Comparison of ENCODE assay signal across 9 mouse cellular contexts in genomic region chr6:17142577-17143359, GRCm38 (mm10).
A peak's percentile ranks its signal among the peaks of the same experiment; 100 is the strongest.
DNase-seq lines count a peak whose midpoint lies in the region; ATAC-seq lines count a peak whose summit lies in the region.
"Had no signal": no experiment of that assay in that cellular context is flagged by ENCODE, and none has a peak within 500 bp of the region (broad histone marks: within the 10 kb centered on the region; RNA-seq: fewer than 3 reads in every experiment).

No protein-coding gene starts in this region.

- DNase-seq in adrenal gland, adult 2 months, result peak; percentile 61
- no peak for DNase-seq in adrenal gland, postnatal 25 days
- peak; percentile 82 for DNase-seq in 3134 (ENCODE audit: extremely low read depth, insufficient read length, low spot score)
- DNase-seq in embryo, embryonic 9.5 days (ENCODE audit: extremely low spot score), result peak; percentile 6
- DNase-seq in left cerebral cortex, postnatal 25 days (ENCODE audit: low spot score in 2 of 2), result peak; percentile 32 to 80
- DNase-seq in gastrocnemius, postnatal 14 days, result no peak
- DNase-seq in gastrocnemius, postnatal 25 days, result no peak

- intact Hi-C loops in left cerebral cortex, postnatal 25 days (cut with DNase I), result no loop called here
- intact Hi-C loops in gastrocnemius, postnatal 14 days (cut with DNase I; ENCODE audit: low total_unique reads), result no loop called here

- ATAC-seq in megakaryocyte-erythroid progenitor cell, adult 5-6 weeks (replicated peaks; ENCODE audit: low FRiP score, low TSS enrichment, poor library complexity, severe bottlenecking), result no peak
- ATAC-seq: intestine, embryonic 16.5 days had no signal

Comparison
In these comparisons a context has a peak if more than half of its experiments do, and no peak if none do; other contexts are left out.
1. DNase-seq: peak in adrenal gland, adult 2 months (single experiment), 3134 (single experiment), embryo, embryonic 9.5 days (single experiment) and left cerebral cortex, postnatal 25 days (2 of 2); none in adrenal gland, postnatal 25 days (single experiment), gastrocnemius, postnatal 14 days (single experiment) and gastrocnemius, postnatal 25 days (single experiment).